Mouse (Mus musculus) testis, adult 2 months (tissue): ENCODE data around the gene Zc2hc1b.

ENCODE experiments used
- CTCF ChIP-seq: fragments of 200-500 bp; IDR thresholded peaks from 2 replicates; pipeline ENCODE4 v1.5.1; 2012; ENCODE audit warnings: low read depth, mild to moderate bottlenecking, inconsistent platforms, low read length, moderate library complexity; ENCODE audit not compliant: control insufficient read depth, insufficient read depth, insufficient replicate concordance
- POLR2A ChIP-seq: fragments of 200-500 bp; IDR thresholded peaks from 2 replicates; pipeline ENCODE4 v1.6.1; 2012; ENCODE audit warnings: low read depth, mild to moderate bottlenecking, inconsistent platforms, low read length, moderate library complexity; ENCODE audit not compliant: control insufficient read depth

- TF ChIP-seq CTCF (no peak), POLR2A (no peak)
These were observed 49.9 kb downstream of the Zc2hc1b start for GRCm38 (mm10) chr10:13127946-13128345.
